Mouse (Mus musculus): Measurements from ENCODE around the gene Atp6v0b. TPM values are rescaled to one million over a fixed set of nuclear protein-coding genes. Genes with fewer than 3 reads are reported as not detected.
A peak's percentile ranks its signal among the peaks of the same experiment; 100 is the strongest.

The Atp6v0b gene
- total and polyA plus RNA-seq, 2 experiments from 2014 or later = 557 to 599 TPM

GRCm38 (mm10) chr4:117917402-117917801 lies 30.3 kb upstream of the Atp6v0b start:
- no peak overlapping the region for H3K4me2 ChIP-seq (ENCODE audit: low read depth)
- 0 out of 2 replicates have a peak, but pooled peaks cover 2% of the 10 kb centered on the region for H3K36me3 ChIP-seq (ENCODE audit: insufficient read depth)
- no peak for ATAC-seq
- H3K9me3 ChIP-seq (ENCODE audit: low read length) = no peaks in the 10 kb centered on the region
- WGBS = 93% methylated on average over 4 of the region's 4 CpGs
- H3K4me1 ChIP-seq (ENCODE audit: insufficient read depth) = peaks cover 14% of the 10 kb centered on the region
- H3K27me3 ChIP-seq (ENCODE audit: insufficient read depth, low read length) = no peaks in the 10 kb centered on the region
- no peak overlapping the region for H3K27ac ChIP-seq (ENCODE audit: low read depth, low read length)
- H3K9ac ChIP-seq = no peak overlapping the region
- no peak for TF ChIP-seq CTCF (IDR thresholded peaks at IDR 0.05; ENCODE audit: low read depth)
- no peak for DNase-seq
- no peak overlapping the region for H3K4me3 ChIP-seq (ENCODE audit: low read depth, low read length)

DNA sequence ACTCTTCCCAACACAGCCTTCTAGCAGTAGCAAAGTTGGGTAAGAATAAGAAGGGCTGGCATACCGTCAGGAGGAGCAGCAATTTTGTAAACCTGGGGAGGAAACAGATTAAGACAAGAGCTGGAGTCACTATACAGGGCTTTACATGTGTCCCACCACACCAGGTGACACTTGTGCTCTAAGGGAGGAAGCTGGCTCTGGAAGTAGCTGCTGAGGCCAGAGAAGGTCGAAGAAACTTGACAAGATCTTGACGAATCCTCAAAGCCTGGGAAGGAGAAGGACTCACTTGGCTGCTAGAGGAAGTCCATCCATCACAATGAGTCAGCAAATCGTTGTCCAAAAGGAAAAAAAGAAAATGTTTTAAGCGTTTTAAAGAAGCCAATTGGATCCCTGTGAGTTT lies 29.3 kb upstream of the Atp6v0b start:
- TF ChIP-seq CTCF (IDR thresholded peaks at IDR 0.05; ENCODE audit: low read depth) = no peak
- no peak for DNase-seq
- Histone ChIP-seq H3K27ac (ENCODE audit: low read depth, low read length) (no peak overlapping the region), H3K27me3 (ENCODE audit: insufficient read depth, low read length) (no peaks in the 10 kb centered on the region), H3K4me1 (ENCODE audit: insufficient read depth) (peaks cover 14% of the 10 kb centered on the region), H3K9me3 (ENCODE audit: low read length) (no peaks in the 10 kb centered on the region), H3K4me3 (ENCODE audit: low read depth, low read length) (no peak overlapping the region), H3K9ac (no peak overlapping the region), H3K36me3 (ENCODE audit: insufficient read depth) (peaks cover 11% of the 10 kb centered on the region; the same call in 1 of the 2 replicates), H3K4me2 (ENCODE audit: low read depth) (peak overlapping the region; percentile 100; the same call in 1 of the 2 replicates)
- WGBS = 91% methylated on average over 5 of the region's 5 CpGs
- no peak for ATAC-seq

DNA sequence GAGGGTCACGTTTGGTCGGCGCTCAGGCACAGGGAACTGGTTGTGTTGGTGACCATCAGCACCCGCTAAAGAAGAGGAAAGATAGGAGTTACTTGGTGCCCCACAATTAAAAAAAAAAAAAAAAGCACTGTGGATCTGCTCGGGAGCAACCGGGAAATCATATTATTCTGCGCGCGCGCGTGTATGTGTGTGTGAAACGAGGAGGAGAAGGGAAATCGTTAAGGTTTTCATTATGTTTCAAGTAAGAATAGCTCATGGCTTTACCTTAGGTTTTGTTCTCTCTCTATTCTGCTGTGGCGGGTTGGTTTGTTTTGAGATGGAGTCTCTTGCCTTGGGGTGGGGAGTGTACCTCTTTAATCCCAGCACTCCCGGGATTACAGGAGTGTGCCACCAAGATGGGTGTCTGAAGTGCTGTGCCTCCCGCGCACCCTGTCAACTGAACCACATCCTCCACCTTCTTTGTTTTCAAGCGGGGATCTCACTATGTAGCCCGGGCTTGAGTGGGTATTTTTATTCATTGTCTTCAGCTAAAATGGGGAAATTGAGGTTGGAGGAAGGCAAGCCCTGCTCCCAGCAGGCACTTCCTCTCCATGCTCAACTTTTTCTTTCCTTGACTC lies 28.5 kb upstream of the Atp6v0b start:
- H3K4me2 ChIP-seq (ENCODE audit: low read depth) = peak overlapping the region; percentile 100
- H3K27ac ChIP-seq (ENCODE audit: low read depth, low read length) = peak overlapping the region; percentile 83
- no peak; the same call in 1 of the 2 replicates for ATAC-seq
- peaks cover 16% of the 10 kb centered on the region; the same call in 1 of the 2 replicates for H3K36me3 ChIP-seq (ENCODE audit: insufficient read depth)
- TF ChIP-seq CTCF (IDR thresholded peaks at IDR 0.05; ENCODE audit: low read depth) = no peak
- DNase-seq = no peak
- no peaks in the 10 kb centered on the region for H3K27me3 ChIP-seq (ENCODE audit: insufficient read depth, low read length)
- peak overlapping the region; percentile 65 for H3K9ac ChIP-seq
- WGBS = 4% methylated on average over 19 of the region's 19 CpGs
- peaks cover 20% of the 10 kb centered on the region for H3K4me1 ChIP-seq (ENCODE audit: insufficient read depth)
- H3K4me3 ChIP-seq (ENCODE audit: low read depth, low read length) = peak overlapping the region; percentile 57
- H3K9me3 ChIP-seq (ENCODE audit: low read length) = no peaks in the 10 kb centered on the region

DNA sequence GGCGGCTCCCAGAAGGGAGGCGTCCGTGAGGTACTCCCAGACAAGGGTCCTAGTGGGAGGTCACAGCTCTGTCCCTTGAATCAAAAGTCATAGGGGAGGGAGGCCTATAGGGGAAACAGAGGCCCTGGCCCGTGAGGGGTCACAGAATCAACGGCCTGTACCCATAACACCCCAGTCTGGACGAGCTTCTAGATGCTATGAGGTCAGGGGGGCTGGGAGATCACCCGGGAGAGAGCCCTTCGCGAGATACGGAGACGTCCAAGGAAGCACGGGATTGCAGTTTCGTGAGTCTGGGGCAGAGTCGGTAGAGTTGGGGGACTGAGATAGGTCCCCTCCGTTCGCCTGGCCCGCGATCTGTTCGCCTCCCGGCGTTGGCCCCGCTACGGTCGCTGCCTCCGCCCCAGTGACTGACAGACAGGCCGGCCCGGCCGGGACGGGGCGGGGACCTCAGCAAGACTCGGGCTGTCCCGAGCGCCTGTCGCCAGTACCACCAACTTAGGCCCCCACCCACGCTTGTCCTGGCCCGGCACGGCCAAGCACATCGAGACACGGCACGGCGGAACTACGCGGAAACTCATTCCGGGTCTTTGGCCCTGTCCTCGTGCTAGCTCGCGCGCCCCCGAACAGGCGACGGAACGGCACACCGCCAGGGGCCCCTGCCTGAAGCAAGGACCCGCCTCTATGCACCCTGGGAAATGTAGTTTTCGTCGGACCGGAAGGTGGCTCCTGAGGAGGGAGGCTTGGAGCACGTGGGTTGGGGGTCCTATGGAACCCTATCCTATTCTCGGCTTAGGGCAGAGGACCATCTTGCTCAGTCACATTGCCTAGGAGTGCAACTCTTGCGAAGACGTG lies 27.7 kb upstream of the Atp6v0b start, which contains the start of gene Ipo13:
Gene Ipo13 (minus strand): TSS at position 409 of the 852 bp plus-strand sequence.
- ATAC-seq (peak; percentile 99), DNase-seq (peak; percentile 96)
- H3K4me2 ChIP-seq (ENCODE audit: low read depth) = peak within 1 kb of the TSS; percentile 100
- peaks cover 16% of the 10 kb centered on the region; the same call in 1 of the 2 replicates for H3K36me3 ChIP-seq (ENCODE audit: insufficient read depth)
- H3K9ac ChIP-seq = peak within 1 kb of the TSS; percentile 65
- under 1% methylated on average over 61 of the region's 61 CpGs for WGBS
- H3K4me3 ChIP-seq (ENCODE audit: low read depth, low read length) = peak within 1 kb of the TSS; percentile 57
- H3K27me3 ChIP-seq (ENCODE audit: insufficient read depth, low read length) = no peaks in the 10 kb centered on the region
- TF ChIP-seq CTCF (IDR thresholded peaks at IDR 0.05; ENCODE audit: low read depth) = peak; percentile 60
- H3K4me1 ChIP-seq (ENCODE audit: insufficient read depth) = peaks cover 24% of the 10 kb centered on the region
- no peaks in the 10 kb centered on the region for H3K9me3 ChIP-seq (ENCODE audit: low read length)
- H3K27ac ChIP-seq (ENCODE audit: low read depth, low read length) = peak within 1 kb of the TSS; percentile 83

GRCm38 (mm10) chr4:117914031-117914430 lies 26.9 kb upstream of the Atp6v0b start:
- DNase-seq (no peak), ATAC-seq (no peak)
- peak overlapping the region; percentile 65 for H3K9ac ChIP-seq
- H3K27me3 ChIP-seq (ENCODE audit: insufficient read depth, low read length) = no peaks in the 10 kb centered on the region
- no peaks in the 10 kb centered on the region for H3K9me3 ChIP-seq (ENCODE audit: low read length)
- 8% methylated on average over 8 of the region's 8 CpGs for WGBS
- H3K36me3 ChIP-seq (ENCODE audit: insufficient read depth) = peaks cover 16% of the 10 kb centered on the region; the same call in 1 of the 2 replicates
- no peak for TF ChIP-seq CTCF (IDR thresholded peaks at IDR 0.05; ENCODE audit: low read depth)
- H3K4me1 ChIP-seq (ENCODE audit: insufficient read depth) = peaks cover 28% of the 10 kb centered on the region
- H3K27ac ChIP-seq (ENCODE audit: low read depth, low read length) = peak overlapping the region; percentile 83; the same call in 1 of the 2 replicates
- H3K4me2 ChIP-seq (ENCODE audit: low read depth) = peak overlapping the region; percentile 100
- peak overlapping the region; percentile 57 for H3K4me3 ChIP-seq (ENCODE audit: low read depth, low read length)

DNA sequence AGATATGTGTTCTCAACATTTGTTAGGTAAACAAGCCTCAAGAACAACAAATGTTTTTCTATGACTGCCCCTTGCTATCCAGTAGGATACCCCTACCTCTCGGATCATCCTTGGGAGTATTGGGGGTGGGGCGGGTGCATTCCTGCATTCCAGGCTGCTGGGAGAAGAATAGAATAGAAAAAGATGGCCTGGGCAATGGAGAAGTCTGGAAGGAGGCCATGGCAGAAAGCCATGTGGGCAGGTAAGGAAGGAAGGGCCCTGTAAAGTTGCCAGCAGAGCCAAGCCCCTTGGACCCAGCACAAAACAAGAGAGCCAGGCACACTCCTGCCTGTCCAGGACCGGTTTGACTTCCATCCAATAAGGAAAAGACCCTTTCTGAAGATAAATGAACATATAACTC lies 26.3 kb upstream of the Atp6v0b start:
- Histone ChIP-seq H3K27me3 (ENCODE audit: insufficient read depth, low read length) (no peaks in the 10 kb centered on the region), H3K4me1 (ENCODE audit: insufficient read depth) (peaks cover 34% of the 10 kb centered on the region), H3K9me3 (ENCODE audit: low read length) (no peaks in the 10 kb centered on the region), H3K4me2 (ENCODE audit: low read depth) (peak overlapping the region; percentile 100), H3K36me3 (ENCODE audit: insufficient read depth) (peaks cover 16% of the 10 kb centered on the region; the same call in 1 of the 2 replicates), H3K9ac (peak overlapping the region; percentile 65; the same call in 1 of the 2 replicates), H3K4me3 (ENCODE audit: low read depth, low read length) (peak overlapping the region; percentile 57), H3K27ac (ENCODE audit: low read depth, low read length) (no peak overlapping the region)
- DNase-seq (no peak), ATAC-seq (no peak)
- TF ChIP-seq CTCF (IDR thresholded peaks at IDR 0.05; ENCODE audit: low read depth) = no peak
- 31% methylated on average over 3 of the region's 3 CpGs for WGBS

Data from forebrain, postnatal 0 days (tissue).